Mouse (Mus musculus) urinary bladder, postnatal 14 days (tissue): Measurements from ENCODE around the gene Adamtsl5.
A peak's percentile ranks its signal among the peaks of the same experiment; 100 is the strongest.

Experiments
- DNase-seq: peaks from one replicate; pipeline ENCODE4 v3.0.0; 2021; ENCODE audit warnings: low spot score

Adamtsl5 gene

DNA sequence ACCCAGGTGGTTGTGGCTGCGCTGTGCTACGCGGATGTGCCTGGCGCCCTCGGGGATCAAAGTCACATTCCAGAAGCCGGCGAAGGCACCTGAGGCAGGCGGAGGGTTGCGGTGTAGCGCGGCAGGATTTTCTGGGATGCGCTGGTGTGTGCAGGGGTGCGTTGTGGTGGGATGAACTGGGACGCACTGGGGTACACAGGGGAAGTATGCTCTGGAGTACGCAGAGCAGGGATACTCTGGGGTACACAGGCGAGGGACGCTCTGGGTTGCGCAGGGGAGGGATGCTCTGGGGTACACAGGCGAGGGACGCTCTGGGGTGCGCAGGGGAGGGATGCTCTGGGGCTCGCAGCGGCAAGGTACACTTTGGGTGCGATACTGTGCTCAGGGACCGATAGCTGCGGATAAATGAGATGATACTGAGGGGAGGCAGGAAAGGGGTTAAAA is 5.9 kb downstream of the Adamtsl5 start:
- no peak for DNase-seq

DNA sequence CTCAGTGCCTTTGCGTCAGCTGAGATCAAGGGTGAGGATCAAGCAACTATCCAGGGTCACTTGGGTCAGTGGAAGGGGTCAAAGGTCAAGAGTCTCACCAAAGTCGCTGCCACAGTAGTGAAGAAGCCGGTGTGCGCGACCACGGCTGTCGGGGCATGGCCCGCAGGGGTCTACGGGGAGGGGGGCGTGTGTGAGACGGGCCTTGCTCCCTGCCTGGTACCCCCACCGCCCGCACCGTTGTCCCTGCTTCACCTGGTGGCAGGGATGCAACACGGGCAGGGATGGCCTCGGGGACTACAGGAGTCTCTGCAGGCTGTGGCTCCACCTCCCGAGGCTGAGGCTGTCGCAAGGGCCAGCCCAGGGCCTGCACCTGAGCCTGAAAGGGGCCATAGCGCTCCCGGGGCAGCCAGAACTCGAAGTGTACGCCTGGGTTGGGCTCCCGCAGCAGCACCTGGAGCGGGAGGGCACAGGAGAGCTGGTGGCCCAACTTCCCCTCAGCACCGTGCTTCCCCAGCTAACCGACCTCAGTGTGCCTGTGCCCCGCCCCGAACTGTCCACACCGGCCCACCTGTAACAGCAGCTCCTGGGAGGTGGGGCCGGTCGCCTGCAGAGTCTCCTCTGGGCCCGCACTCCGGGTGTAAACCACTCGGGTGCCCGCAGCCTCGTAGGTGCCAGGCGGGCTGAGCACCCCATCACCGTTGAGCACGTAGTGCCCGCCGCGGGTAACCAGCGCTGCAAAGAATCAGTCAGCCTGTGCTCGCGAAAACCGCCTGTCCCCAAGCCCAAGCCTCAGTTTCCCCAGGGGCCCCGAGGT is 6.5 kb downstream of the Adamtsl5 start:
- DNase-seq: no peak

DNA sequence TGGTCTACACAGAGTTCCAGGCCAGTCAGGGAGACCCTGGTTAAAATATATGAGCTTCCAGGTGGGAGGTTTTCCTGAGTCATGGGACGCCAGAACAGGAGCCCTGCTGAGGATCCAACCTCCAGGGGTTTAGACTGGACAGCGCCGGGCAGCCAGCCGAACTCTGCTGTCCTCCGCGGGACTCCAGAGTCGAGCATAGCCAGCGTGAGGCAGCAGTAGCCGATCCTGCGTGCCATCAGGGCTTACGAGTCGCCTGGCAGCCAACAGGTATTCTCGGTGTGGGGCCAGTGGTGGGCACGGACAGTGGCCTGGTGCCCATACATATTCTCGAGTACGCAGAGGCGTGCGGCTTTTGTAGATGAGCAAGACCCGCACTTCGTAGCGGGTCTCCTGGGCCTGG is 7.2 kb downstream of the Adamtsl5 start:
- no peak for DNase-seq

DNA sequence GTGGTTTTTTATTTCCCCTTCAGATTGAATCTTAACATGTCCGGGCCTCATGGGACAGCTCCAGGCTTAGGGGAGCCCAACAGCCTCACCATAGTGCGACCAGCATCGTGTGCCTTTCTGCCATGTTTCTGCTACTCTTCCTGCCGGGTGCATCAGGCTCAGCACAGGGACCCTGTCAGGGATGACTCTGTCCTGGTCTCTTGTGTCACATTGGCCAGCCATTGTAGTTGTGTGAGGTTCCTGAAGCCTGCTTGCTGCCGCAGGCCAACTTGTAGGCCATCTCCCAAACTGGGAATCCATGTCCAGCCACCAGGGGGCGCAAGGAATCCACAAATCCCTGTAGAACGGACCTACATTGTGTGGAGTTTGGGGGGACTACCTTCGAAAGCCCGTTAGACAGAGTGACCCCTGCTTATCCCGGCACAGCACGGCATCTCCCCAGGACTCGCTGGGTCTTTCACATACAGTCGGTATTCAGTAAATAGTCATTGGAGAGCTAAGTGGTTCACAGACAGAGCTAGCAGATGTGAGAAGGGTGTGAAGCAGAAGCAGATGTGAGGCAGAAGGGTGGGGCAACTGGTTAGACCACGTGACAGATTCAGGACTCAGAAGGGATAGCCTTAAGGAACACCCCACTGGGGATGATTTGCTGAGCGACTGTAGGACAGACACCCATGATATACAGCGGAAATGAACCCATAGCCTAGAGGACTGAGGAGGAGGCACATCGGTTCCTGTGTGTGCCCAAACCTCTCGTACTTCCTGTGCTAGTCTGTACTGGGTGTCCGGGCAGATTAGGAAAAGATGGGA is 8.1 kb downstream of the Adamtsl5 start:
- DNase-seq: peak; percentile 87

DNA sequence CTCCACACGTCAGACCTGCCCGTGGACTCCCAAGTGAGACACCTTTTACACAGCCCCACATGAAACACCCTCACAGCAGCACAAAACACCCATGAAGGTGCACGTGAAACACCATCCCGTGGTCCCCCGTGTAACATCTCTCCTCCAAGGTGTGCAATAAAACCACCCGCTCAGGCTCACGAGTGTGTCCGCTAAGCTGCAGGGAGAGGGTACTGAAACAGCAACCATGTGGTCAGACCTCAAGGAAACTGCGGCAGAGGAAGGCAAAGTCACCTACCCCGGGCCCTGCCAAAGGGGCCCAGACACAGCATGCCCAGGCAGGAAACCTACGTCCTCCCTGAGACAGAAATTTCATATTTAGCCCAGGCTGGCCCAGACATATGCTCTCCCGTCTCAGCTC is 11.9 kb downstream of the Adamtsl5 start:
- DNase-seq: no peak

DNA sequence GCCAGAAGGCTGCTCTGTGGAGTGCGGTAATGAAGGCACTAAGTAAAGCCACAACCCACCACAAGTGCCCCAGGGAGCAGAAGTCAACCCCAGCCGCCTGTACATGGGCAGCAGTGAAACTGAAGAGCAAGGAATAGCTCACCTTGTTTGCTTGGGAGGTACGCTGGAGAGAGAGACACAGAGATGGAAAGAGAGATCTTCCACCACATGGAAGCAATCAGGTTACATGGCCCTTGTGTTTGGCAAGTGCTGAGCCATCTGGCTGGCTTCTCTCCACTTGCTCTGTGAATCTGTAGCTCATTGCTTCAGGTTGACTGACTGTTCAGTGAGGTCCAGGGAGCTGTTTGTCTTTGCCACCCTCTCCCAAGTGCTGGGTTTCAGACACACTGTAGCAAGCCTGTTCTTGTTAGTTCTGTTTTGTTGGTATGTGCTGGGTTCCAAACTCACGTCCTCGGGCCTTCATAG is 15.7 kb downstream of the Adamtsl5 start:
- no peak for DNase-seq

DNA sequence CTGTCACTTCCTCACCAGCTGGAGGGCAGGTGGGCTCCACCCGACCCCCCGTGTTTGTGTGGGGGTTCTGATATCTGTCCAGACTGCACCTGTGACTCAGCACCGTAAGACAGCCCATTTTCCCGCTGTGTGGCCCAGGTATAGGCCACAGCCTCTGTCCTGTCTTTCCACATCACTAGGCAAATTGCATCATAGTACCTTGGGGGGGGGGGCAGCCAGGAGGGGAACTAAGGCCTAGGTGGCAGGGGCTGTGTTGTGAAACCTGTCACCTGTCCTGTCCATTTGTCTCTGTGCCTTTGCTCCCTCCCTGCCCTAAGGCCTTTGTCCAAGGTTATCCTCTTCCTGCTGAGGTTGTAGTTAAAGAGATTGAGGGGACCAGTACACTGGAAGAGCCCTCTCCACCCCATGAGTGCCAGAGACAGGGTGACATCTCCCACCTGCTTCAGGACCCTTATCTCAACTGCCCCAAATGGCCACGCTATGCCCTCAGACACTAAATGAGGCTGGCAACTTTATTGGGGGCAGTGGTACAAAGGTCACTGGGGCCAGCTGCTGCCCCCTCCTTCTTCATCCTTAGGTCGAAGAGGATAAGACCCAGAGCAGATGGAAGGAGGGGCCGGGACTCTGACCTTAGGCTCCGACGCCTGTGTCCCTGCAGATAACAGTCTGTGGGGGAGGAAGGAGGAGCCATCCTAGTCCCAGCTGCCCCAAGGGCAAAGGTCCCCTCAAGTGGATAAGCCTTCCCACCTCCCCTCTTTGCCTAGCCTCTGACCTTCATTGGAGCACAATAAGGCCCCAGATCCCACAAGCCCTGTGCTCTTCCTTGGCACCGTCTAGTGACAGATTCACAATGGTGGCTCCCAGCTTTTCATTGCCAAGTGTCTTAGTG is 16.3 kb downstream of the Adamtsl5 start:
- no peak for DNase-seq

DNA sequence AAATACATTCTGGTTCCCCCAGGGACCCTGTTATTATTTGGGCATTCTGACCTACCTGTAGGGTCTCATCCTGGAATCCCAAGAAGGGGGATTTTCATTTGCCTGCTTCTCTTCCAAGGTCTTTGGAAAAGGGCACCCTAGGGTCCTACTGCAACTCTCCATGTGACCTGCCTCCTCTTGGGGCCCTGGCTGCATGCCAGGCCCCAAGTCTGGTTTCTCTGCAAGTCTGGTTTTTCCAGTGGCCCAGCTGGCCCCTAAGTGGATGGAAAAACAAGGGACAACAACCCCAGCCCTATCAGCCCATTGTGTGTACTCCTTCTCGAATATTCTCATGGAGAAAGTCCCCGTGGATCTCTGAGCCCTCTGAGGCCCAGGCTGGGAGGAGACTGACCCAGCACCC is 17.3 kb downstream of the Adamtsl5 start:
- no peak for DNase-seq

DNA sequence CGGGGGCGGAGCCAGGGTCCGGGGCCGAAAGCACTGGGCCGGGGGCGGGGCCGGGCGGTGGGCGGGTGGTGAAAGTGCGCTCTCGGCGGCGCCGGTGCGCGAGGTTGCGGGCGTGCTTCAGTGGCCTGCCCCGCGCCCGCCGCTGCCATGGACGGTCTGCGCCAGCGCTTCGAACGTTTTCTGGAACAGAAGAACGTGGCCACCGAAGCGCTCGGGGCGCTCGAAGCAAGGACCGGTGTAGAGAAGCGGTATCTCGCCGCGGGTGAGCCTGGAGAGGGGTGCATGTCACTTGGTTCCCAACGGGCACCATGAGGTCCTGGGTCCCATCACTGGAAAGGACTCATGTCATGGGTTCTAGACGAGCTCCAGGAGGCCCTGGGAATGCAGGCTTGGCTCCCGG is 18.1 kb downstream of the Adamtsl5 start:
- no peak for DNase-seq

DNA sequence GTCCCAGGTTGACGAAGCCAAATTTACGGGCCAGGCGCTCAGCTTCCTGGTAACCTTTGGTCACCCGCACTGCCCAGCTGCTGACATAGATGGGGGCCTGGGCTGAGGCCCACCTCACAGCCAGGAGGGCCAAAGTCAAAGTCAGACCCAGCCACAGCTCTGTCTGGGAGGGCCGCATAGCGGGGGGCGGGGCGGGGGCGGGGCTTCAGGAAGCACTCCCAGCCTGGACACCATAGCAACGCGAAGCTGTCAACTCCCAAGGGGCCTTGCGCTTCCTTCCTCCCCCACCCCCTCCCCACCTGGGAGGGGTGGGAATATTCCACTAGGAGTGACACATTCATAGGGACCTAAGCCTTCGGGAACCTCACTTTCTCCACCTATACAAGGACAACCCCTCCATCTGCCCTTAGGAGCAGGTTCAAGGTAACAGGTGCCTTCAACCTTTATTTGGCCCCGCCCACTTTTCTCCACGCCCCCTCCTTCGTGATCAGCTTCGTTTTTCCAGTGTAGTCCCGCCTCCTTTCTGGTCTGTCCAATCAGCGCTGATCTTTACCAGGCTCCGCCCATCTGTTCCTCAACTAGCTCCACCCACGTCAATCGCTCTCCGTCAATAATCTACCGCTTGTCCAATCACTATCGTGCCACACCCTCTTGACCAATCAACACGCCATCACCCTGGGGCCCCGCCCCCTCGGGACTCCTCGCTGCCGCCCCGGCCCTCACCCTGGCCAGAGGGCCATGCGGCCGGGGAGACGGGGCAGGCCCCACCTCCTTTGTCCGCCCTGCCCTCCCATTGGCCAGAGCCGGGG is 18.7 kb downstream of the Adamtsl5 start, which contains the start of the genes Pcsk4 and Reep6:
TSS of gene Pcsk4 (minus strand) at position 226 of the 809 bp plus-strand sequence.
TSS of gene Reep6 (plus strand) at position 681 of the 809 bp plus-strand sequence.
- peak; percentile 97 for DNase-seq

DNA sequence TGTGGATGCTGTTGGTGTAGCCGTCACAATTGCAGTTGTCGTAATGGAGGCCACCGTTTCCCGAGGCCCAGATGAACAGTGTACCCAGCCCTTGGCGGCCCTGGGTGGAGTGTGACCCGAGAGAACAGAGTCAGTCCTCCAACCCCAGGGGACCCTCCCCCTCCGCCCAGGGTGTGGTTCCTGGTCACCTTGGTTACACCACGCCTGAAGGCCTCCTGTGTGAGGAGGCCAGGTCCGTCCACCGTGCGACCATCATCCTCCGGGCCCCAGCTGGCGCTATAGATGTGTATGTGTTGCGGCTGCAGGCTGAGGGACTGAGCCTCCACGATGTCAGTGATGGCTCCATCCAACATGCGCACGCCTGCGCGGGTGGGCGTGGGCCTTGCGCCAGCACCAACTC is 23.2 kb downstream of the Adamtsl5 start:
- DNase-seq: no peak

DNA sequence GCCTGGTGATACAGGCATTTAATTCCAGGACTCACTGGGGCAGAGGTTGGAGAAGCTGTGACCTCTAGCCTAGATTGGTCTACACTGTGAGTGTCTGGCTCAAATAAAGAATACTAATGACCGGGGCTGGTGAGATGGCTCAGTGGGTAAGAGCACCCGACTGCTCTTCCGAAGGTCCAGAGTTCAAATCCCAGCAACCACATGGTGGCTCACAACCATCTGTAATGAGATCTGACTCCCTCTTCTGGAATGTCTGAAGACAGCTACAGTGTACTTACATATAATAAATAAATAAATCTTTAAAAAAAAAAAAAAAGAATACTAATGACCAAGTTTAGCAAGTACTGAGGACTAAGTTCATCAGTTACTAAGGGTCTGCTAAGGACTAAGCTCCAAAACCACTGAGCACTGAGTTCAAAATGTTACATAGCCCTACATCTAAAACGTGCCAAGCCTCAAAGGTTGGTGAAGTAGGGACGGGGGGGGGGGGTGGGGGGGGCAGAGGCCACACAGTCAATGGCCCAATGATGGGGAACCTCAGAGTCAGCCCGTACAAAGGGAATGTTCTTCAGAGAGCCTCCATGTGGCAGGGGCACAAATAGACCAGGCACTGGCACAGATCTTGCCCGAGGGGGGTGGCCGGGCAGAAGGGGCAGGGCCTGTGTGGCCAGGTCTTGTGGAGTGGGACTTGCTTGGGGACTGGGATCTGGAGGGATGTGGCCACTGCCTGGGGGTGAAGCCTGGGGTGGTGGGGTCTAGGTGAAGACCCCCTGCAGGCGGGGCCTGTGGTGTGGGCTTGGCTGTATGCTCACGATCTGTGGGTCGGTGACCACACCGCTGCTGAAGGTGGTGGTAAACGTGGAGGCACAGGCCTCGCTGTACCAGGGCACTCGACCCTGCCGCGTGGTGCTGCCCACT is 23.8 kb downstream of the Adamtsl5 start:
- DNase-seq: no peak

DNA sequence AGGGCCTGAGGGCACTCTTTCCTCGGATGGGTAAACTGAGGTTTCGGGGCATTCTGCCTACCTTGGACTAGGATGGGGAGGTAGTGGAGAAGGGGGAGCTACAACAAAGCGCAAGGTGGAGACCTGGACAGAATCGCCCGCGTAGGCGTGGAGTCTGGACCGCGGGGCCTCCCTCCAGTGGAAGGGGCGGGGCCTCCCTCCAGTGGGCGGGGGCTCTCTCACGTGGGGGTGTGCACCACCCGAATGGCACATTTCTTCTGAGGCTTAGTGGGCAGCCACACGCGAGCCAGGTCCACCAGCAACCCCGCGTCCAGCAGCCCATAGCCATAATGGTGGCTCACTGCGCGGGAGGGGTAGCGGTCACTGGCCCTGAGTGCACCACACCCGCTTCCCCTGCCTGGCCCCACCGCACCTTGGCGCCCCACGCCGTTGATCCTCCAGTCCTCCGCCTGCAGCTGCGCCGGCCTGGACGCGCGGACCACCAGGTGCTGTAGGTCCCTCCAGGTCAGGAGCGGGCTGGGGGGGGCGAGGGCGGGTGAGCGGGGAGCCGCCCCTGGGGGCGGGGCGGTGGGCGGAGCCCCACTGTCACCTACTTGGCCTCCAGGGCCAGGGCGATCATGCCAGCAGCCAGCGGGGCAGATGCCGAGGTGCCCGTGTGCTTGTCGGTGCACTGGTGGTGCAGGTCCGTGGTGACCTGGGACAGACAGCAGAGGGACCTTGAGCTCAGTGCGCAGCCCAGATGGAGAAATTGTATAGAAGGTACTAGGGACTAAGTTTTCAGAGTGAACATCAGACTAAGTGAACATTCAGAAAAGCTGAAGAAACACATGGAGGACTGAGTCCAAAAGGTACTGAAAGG is 24.7 kb downstream of the Adamtsl5 start:
- DNase-seq: peak; percentile 80

DNA sequence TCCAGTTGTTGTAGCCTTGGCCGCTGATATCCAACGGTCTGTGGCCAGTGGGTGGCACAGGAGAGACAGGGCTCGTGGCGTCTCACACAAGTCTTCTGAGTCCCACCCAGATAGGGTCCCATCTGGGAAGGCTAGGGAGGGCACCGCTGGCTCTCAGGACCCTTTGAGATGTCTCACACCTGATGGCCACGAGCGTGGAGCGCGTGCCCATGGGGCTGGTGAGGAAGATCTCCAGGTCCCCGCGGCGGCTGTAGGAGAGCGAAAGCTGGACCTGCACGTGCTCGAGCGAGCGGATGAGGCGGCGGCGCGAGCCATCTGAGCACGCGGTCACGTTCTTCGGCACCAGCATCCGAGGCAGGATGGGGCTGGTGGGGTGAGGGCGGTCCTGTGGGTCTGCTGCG is 25.4 kb downstream of the Adamtsl5 start:
- DNase-seq: no peak

DNA sequence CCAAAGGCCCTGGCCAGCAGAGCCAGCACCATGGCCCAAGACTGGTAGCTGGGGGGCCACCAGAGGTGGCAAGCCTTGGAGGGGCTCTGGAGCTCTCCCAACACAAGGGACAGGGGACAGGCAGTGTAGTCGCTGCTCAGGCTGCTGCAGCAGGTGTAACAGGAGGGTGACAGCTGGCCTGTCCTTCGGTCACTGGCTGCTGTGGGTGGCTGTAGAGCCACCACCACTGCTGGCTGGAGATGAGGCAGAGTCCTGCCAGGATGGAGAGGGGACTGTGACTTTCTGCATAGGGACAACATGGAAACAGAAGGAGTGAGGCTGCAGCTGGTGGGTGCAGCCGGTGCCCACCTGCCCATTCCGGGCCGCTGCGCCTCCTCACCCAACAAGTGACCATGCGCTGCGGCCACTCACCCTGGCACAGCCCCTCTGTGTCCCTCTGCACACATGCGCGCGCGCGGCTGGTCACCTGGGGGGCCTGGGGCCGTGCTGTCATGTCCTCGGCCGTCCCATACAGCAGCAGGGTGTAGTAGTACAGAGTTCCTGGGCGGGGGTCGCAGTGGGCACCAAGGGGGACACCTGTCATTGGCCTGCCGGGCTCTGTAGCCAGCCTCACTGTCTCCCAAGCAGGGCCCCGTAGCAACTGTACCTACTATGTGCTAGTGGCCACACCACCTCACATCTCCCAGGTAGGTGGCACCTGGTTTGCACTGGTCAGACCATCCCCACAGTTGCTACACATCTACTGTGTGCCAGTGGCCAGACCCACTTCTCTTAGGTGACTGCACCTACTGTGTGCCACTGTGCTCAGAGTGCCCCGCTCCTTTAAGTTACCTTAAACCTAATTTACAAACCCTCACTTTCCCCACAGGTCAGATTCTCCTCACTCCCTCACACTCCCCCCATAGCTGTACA is 26.3 kb downstream of the Adamtsl5 start:
- DNase-seq: no peak

DNA sequence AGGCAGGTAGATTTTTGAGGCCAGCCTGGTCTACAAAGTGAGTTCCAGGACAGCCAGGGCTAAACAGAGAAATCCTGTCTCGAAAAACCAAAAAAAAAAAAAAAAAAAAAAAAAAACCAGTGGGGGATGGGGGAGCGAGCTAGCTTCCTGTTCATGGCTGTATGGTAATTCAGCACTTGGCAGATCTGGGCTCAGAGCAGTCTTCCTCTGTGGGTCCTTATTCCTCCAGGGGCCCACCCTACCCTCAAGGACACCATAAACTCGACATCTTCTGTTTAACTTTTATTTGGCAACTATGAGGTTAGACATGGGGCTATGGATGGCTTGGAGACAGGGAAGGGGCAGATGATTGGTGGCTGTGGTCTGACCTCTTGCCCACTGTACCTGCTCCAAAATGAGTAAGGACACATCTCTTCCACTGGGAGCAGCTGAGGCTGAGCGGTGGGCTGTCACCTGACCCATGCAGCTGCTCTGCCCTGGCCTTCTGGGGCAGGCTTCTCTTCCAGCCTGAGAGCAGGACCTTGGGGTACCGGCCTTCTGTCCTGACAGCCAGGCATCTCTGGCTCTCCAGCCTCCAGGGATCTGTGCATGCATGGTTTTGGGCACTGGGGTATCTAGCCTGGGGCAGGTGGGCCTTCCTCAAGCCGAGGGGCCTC is 27.1 kb downstream of the Adamtsl5 start:
- DNase-seq: no peak

DNA sequence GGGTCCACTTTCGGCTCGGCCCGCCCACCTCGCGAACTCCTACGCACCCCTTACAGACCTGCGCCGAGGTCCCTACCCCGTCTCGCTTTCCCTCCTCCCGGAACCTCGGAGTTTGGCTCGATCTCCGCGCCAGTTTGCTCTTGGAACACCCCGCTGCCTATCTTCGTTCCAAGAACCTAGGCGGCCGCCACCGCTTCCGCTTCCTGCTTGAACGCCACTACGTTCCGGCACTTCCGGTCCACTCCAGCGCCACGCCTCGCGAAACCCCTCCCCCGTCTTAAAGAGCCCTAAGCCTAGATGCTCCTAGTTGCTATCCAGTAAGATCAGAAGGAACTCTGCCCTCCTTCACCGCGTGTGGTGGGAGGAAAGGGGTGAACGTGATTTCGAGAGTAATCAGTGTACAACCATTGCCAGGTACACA is 27.9 kb downstream of the Adamtsl5 start, which contains the start of gene 2310011J03Rik:
TSS of gene 2310011J03Rik (minus strand) at position 198 of the 421 bp plus-strand sequence.
- DNase-seq: peak; percentile 94
